Mouse (Mus musculus): ENCODE results near the gene Gna11. TPM values are rescaled to one million over a fixed set of nuclear protein-coding genes. Genes with fewer than 3 reads are reported as not detected.

The Gna11 gene
- polyA plus RNA-seq, 1 experiment from 2014 or later, result 91.5 TPM

GRCm38 (mm10) chr10:81546788-81547571, 2.0 kb upstream of the Gna11 start:
- H3K9me3 ChIP-seq (replicated peaks), result no peaks in the 10 kb centered on the region
- DNase-seq (ENCODE audit: low spot score), result no peak
- WGBS, result 91% methylated on average over 13 of the region's 13 CpGs
- peak overlapping the region; percentile 47; the same call in 1 of the 2 replicates for H3K27ac ChIP-seq
- peaks cover 40% of the 10 kb centered on the region for H3K4me1 ChIP-seq
- no peaks in the 10 kb centered on the region for H3K27me3 ChIP-seq (ENCODE audit: low read depth, poor library complexity, severe bottlenecking)
- H3K4me3 ChIP-seq, result no peak overlapping the region
- H3K36me3 ChIP-seq, result peaks cover 12% of the 10 kb centered on the region

- Histone ChIP-seq H3K27me3 (ENCODE audit: low read depth, poor library complexity, severe bottlenecking) (no peaks in the 10 kb centered on the region), H3K27ac (peak overlapping the region; percentile 47), H3K36me3 (peaks cover 19% of the 10 kb centered on the region), H3K4me1 (peaks cover 41% of the 10 kb centered on the region), H3K9me3 (replicated peaks) (no peaks in the 10 kb centered on the region), H3K4me3 (no peak overlapping the region)
- DNase-seq (ENCODE audit: low spot score), result no peak
- WGBS, result 78% methylated on average over 5 of the region's 5 CpGs
These were observed 1.3 kb upstream of the Gna11 start for GRCm38 (mm10) chr10:81546332-81546731.

DNA sequence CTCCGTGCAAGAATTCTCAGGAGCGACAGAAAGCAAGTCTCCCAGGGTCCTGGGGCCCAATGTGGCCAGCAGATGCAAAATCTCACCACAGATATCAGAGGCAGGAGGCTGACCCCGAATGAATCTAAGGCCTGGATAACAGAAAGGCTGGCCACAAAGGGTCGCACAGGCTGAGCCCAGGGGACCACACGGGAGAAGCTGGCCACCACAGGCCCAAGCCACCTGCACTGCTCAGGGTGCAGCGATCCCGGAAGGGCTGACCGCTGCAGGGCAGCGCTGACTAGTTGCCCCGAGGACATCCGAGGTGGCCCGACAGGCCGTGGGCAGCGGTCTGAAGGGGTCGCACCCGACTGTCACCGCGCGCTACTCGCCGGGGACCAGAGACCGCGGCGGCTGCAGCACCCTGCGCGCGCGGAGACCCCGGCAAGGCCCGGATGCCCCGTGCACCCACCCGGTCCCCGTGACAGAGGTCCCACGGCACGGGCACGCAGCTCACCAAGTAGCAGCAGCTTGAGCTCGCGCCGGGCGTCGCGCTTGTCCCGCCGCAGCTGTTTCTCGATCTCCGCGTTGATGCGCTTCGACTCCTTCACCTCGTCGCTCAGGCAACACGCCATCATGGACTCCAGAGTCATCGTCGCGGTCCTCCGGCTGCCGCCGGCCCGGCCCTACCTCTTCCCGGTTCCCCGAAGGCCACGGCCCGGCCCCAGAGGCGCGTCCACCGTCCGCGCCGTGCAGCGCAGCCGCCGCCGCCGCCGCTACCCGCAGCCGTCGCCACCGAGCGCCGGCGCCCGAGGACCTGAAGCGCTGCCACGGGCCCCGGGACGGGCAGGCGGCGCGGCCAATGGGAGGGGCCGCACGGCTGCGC, 462 bp downstream of the Gna11 start:
- Histone ChIP-seq H3K27ac (peak overlapping the region; percentile 94), H3K4me3 (peak overlapping the region; percentile 92), H3K4me1 (peaks cover 49% of the 10 kb centered on the region), H3K27me3 (ENCODE audit: low read depth, poor library complexity, severe bottlenecking) (no peaks in the 10 kb centered on the region), H3K9me3 (replicated peaks) (no peaks in the 10 kb centered on the region), H3K36me3 (peaks cover 35% of the 10 kb centered on the region)
- WGBS, result under 1% methylated on average over 92 of the region's 93 CpGs
- DNase-seq (ENCODE audit: low spot score), result no peak

DNA sequence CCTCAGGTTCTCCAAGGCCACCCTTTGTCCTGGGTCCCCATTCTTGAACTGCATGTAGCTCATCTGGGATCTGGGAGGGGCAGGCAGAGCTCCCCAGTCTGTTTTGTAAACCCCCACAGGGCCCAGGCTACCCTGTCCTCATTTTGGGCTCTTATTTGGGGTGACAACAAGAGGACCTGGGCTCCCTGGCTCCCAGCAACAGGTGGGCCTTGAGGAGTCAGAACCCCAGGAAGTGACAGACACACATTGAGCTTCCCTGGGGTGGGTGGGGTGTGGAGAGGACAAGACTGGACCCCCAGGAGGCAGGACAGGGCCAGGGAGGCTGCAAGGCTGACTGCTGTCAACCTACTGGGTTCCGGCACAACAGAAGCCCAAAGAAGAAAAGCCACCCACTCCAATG, 1.4 kb downstream of the Gna11 start:
- H3K27me3 ChIP-seq (ENCODE audit: low read depth, poor library complexity, severe bottlenecking), result no peaks in the 10 kb centered on the region
- peak overlapping the region; percentile 92 for H3K4me3 ChIP-seq
- peaks cover 49% of the 10 kb centered on the region for H3K4me1 ChIP-seq
- no peaks in the 10 kb centered on the region for H3K9me3 ChIP-seq (replicated peaks)
- peak overlapping the region; percentile 94 for H3K27ac ChIP-seq
- DNase-seq (ENCODE audit: low spot score), result no peak
- WGBS, result 84% methylated on average over 1 of the region's 1 CpGs
- H3K36me3 ChIP-seq, result peaks cover 44% of the 10 kb centered on the region

DNA sequence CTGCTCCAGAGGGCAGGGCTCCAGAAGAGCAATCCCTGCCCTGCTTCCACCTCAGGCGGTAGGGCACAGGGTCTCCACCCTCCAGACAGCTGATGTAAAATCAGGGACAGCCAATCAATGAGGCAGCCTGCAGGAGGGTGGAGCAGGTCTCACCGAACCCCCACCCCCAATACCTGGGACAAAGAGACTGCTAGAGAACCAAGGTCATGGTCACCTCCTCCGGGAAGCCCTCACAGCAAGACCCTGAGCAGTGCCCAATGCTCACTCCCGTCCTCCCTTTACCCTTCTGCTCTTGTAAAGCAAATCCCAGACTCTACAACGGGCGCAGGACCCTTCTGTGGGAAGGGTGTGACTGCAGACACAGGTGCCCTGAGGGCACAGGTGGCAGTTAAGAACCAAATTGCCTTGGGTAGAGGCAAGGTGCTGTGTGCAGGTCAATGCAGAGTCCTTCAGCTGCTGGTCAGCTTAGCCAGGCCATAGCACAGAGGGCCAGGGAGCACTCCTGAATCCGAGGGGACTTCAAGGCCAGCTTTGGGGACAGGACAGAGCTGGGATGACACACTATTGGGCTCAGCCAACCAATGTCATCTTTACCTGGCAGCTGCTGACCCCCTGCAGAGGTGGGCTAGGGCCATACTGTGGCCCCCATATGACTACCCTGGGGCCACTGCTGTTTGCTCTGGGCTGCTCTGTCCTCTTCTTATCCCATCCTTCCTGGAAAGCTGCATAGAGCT, 2.1 kb downstream of the Gna11 start:
- Histone ChIP-seq H3K36me3 (peaks cover 52% of the 10 kb centered on the region), H3K9me3 (replicated peaks) (no peaks in the 10 kb centered on the region), H3K27ac (no peak overlapping the region), H3K4me1 (peaks cover 49% of the 10 kb centered on the region), H3K27me3 (ENCODE audit: low read depth, poor library complexity, severe bottlenecking) (no peaks in the 10 kb centered on the region), H3K4me3 (peak overlapping the region; percentile 92)
- WGBS, result 75% methylated on average over 7 of the region's 7 CpGs
- no peak for DNase-seq (ENCODE audit: low spot score)

DNA sequence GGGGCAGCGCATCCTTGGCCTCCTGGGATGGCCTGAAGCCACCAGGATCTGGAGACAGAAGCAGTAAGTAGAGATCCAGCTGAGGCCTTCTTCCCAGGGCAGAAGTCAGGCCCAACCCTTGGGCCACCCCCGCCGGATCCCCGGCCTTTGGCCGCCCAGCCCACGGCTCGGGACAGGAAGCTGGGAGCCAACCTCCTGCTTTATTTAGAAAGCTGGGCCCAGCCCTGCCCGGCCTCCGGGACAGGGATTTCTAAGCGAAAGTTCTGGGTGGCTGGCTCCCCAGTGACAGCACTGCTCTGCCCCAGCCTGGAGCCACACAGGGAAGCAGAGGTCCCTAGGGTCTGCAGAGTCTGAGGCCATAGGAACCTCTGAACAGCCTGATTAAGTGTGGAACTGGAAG, 3.2 kb downstream of the Gna11 start:
- 89% methylated on average over 10 of the region's 10 CpGs for WGBS
- H3K36me3 ChIP-seq, result peaks cover 62% of the 10 kb centered on the region
- DNase-seq (ENCODE audit: low spot score), result no peak

DNA sequence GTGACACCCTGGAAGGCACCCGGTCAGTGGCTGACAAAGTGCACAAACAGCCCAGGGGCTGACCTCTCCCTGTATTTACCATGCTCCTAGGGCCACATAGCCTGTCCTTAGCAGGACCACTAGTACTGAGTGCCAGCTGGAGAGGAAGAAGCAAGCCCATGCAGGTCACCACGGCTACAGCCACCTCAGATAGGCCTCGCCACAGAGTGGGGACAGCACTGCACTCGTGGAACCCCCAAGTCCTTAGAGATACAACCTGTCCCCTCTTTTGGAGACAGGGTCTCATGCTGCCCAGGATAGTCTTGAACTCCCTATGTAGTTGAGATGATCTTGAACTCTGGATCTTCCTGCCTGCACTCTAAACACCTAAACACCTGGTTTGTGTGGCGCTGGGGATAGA, 3.6 kb downstream of the Gna11 start:
- 88% methylated on average over 5 of the region's 5 CpGs for WGBS
- Histone ChIP-seq H3K9me3 (replicated peaks) (no peaks in the 10 kb centered on the region), H3K4me1 (peaks cover 49% of the 10 kb centered on the region), H3K27ac (no peak overlapping the region), H3K27me3 (ENCODE audit: low read depth, poor library complexity, severe bottlenecking) (no peaks in the 10 kb centered on the region), H3K36me3 (peaks cover 63% of the 10 kb centered on the region), H3K4me3 (no peak overlapping the region)
- DNase-seq (ENCODE audit: low spot score), result no peak

More for the DNA sequence above, 3.2 kb downstream of the Gna11 start:
- Histone ChIP-seq H3K9me3 (replicated peaks) (no peaks in the 10 kb centered on the region), H3K27ac (no peak overlapping the region), H3K27me3 (ENCODE audit: low read depth, poor library complexity, severe bottlenecking) (no peaks in the 10 kb centered on the region), H3K4me3 (peak overlapping the region; percentile 11; the same call in 1 of the 2 replicates), H3K4me1 (peaks cover 49% of the 10 kb centered on the region)

DNA sequence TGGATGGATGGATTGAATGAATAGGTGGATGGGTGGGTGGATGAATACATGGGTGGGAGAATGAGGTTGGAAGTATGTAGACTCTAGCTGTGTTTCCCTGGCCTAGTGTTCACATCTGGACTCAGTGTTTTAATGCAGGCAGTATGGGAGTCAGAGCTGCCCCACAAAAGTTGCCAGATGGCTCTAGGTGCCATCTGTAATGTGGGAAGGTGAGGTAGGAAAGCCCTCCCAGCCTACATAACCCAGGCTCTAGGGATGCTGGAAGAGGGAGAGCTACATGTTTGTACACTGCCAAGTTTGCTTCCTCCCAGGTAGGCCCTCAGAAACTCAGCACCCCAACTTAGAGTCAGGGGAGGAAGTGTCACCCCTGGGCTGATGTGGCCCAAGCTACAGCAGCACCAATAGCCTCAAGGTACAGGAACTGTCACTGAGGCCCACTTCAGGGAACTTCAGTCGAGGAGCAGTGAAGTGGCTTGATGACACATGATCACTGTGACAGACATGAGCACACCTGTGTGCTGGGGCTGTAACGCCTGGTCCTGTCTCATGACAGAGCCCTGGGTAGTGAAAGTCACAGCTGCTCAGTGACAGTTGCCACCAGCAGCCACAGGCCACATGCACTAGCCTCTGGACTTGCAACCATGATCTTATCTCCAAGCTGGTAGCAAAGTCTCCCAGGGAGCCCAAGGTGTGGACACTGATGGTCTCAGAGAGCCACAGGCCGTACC, 6.5 kb downstream of the Gna11 start:
- Histone ChIP-seq H3K27me3 (ENCODE audit: low read depth, poor library complexity, severe bottlenecking) (no peaks in the 10 kb centered on the region), H3K36me3 (peaks cover 90% of the 10 kb centered on the region)
- WGBS, result 91% methylated on average over 3 of the region's 3 CpGs

DNA sequence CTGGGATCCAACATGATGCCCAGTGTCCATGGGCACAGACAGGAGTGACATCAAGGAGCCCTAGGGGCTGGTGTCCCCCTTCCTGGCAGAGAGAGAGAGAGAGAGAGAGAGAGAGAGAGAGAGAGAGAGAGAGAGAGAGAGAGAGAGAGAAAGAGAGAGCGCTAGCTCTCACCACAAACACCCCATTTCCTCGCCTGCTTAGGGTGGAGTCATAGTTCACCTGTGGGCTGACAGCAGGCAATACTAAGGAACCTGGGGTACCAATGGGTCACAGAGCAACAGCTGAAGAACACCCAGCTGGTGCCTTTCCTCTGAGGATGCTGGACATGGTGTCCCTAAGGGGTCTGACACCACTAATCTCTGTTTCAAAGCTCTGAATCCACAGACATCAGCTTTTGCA, 7.6 kb downstream of the Gna11 start:
- WGBS, result 86% methylated on average over 2 of the region's 2 CpGs
- H3K27me3 ChIP-seq (ENCODE audit: low read depth, poor library complexity, severe bottlenecking), result no peaks in the 10 kb centered on the region
- H3K27ac ChIP-seq, result no peak overlapping the region
- peaks cover 30% of the 10 kb centered on the region for H3K4me1 ChIP-seq
- no peak overlapping the region for H3K4me3 ChIP-seq
- no peaks in the 10 kb centered on the region for H3K9me3 ChIP-seq (replicated peaks)
- H3K36me3 ChIP-seq, result peaks cover 93% of the 10 kb centered on the region
- DNase-seq (ENCODE audit: low spot score), result no peak

More for the DNA sequence above, 6.5 kb downstream of the Gna11 start:
- DNase-seq (ENCODE audit: low spot score), result no peak
- Histone ChIP-seq H3K4me1 (peaks cover 41% of the 10 kb centered on the region), H3K27ac (no peak overlapping the region), H3K9me3 (replicated peaks) (no peaks in the 10 kb centered on the region), H3K4me3 (no peak overlapping the region)

- no peak overlapping the region for H3K27ac ChIP-seq
- no peak overlapping the region for H3K4me3 ChIP-seq
- H3K4me1 ChIP-seq, result peaks cover 23% of the 10 kb centered on the region
- no peaks in the 10 kb centered on the region for H3K27me3 ChIP-seq (ENCODE audit: low read depth, poor library complexity, severe bottlenecking)
- H3K36me3 ChIP-seq, result peaks cover 93% of the 10 kb centered on the region
- 76% methylated on average over 6 of the region's 6 CpGs for WGBS
- DNase-seq (ENCODE audit: low spot score), result no peak
- H3K9me3 ChIP-seq (replicated peaks), result no peaks in the 10 kb centered on the region
These were observed 8.3 kb downstream of the Gna11 start for GRCm38 (mm10) chr10:81536734-81537133.

GRCm38 (mm10) chr10:81534826-81535225, 10.2 kb downstream of the Gna11 start:
- H3K27ac ChIP-seq, result no peak overlapping the region
- H3K4me3 ChIP-seq, result no peak overlapping the region
- DNase-seq (ENCODE audit: low spot score), result no peak
- no peaks in the 10 kb centered on the region for H3K9me3 ChIP-seq (replicated peaks)
- peaks cover 94% of the 10 kb centered on the region for H3K36me3 ChIP-seq
- no peaks in the 10 kb centered on the region for H3K27me3 ChIP-seq (ENCODE audit: low read depth, poor library complexity, severe bottlenecking)
- WGBS, result 47% methylated on average over 16 of the region's 16 CpGs
- H3K4me1 ChIP-seq, result peaks cover 11% of the 10 kb centered on the region

- H3K4me1 ChIP-seq, result peaks cover 10% of the 10 kb centered on the region
- H3K27me3 ChIP-seq (ENCODE audit: low read depth, poor library complexity, severe bottlenecking), result peaks cover 17% of the 10 kb centered on the region
- DNase-seq (ENCODE audit: low spot score), result peak; percentile 91
- H3K36me3 ChIP-seq, result peaks cover 40% of the 10 kb centered on the region
- no peaks in the 10 kb centered on the region for H3K9me3 ChIP-seq (replicated peaks)
- WGBS, result 17% methylated on average over 14 of the region's 14 CpGs
- H3K4me3 ChIP-seq, result no peak overlapping the region
- H3K27ac ChIP-seq, result no peak overlapping the region
These were observed 18.2 kb downstream of the Gna11 start for GRCm38 (mm10) chr10:81526779-81527178.
